Mouse (Mus musculus) layer of hippocampus, adult 2 months (tissue): ENCODE results near the gene Eya4. TPM values are rescaled to one million over a fixed set of nuclear protein-coding genes. Genes with fewer than 3 reads are reported as not detected.
A peak's percentile ranks its signal among the peaks of the same experiment; 100 is the strongest.

ENCODE experiments used
- DNase-seq, 2 experiments: peaks; one replicate each; pipeline ENCODE4 v3.0.0; 2022; ENCODE audit warnings: low spot score in 2 of 2
- H3K27ac ChIP-seq: fragments of 200-600 bp; 2 replicates; pipeline ENCODE4 v1.8.1; 2022
- H3K4me3 ChIP-seq: fragments of 200-600 bp; 2 replicates; pipeline ENCODE4 v1.8.1; 2022; ENCODE audit warnings: mild to moderate bottlenecking
- CTCF ChIP-seq: fragments of 200-600 bp; conservative IDR thresholded peaks from 2 replicates; pipeline ENCODE4 v1.8.1; 2022; ENCODE audit warnings: antibody characterized with exemption, mild to moderate bottlenecking, moderate library complexity
- long read RNA-seq, 2 experiments: library from polyadenylated mRNA; stranded (forward); transcript quantifications; one replicate each; pipeline ENCODE4 v2.0.0; 2021; ENCODE audit warnings: borderline mapping rate in 2 of 2
- total RNA-seq, 2 experiments: library from RNA; stranded (reverse); gene quantifications; 2 replicates each; pipeline ENCODE4 v1.2.3; 2021

Gene Eya4
- 1 to 10 TPM; 5.5 to 6.3 TPM for total RNA-seq
- long read RNA-seq, experiment 1, result 0 reads
- long read RNA-seq, experiment 2, partial matches to known transcripts, result 0 of 2 reads
- long read RNA-seq, experiment 2, other reads (novel, unspliced or antisense), result 2 of 2 reads

GRCm38 (mm10) chr10:23350011-23350911 lies at the start of gene Eya4:
Gene Eya4, minus strand, starts transcription at chr10:23350786.
- DNase-seq, result peak; percentile 4 to 47
- H3K27ac ChIP-seq, result peak within 1 kb of the TSS; percentile 69
- TF ChIP-seq CTCF, result peak; percentile 24
- peak within 1 kb of the TSS; percentile 62 for H3K4me3 ChIP-seq

GRCm38 (mm10) chr10:23395399-23395798 lies 44.8 kb upstream of the Eya4 start:
- H3K4me3 ChIP-seq, result no peak overlapping the region
- TF ChIP-seq CTCF, result no peak
- no peak overlapping the region for H3K27ac ChIP-seq
- DNase-seq, result no peak

GRCm38 (mm10) chr10:23394556-23395245 lies 44.1 kb upstream of the Eya4 start:
- H3K27ac ChIP-seq, result no peak overlapping the region
- TF ChIP-seq CTCF, result no peak
- no peak for DNase-seq
- no peak overlapping the region for H3K4me3 ChIP-seq

- no peak for DNase-seq
- Histone ChIP-seq H3K27ac (no peak overlapping the region), H3K4me3 (no peak overlapping the region)
- TF ChIP-seq CTCF, result no peak
Measured at GRCm38 (mm10) chr10:23394152-23394551, 43.6 kb upstream of the Eya4 start.

- no peak for TF ChIP-seq CTCF
- no peak overlapping the region for H3K27ac ChIP-seq
- no peak overlapping the region for H3K4me3 ChIP-seq
- DNase-seq, result no peak
Measured at GRCm38 (mm10) chr10:23363866-23364265, 13.3 kb upstream of the Eya4 start.

- Histone ChIP-seq H3K4me3 (peak overlapping the region; percentile 62), H3K27ac (peak overlapping the region; percentile 69; the same call in 1 of the 2 replicates)
- no peak for DNase-seq
- no peak for TF ChIP-seq CTCF
Measured at GRCm38 (mm10) chr10:23349392-23350010, 1.1 kb downstream of the Eya4 start.

- no peak for DNase-seq
- no peak overlapping the region for H3K27ac ChIP-seq
- TF ChIP-seq CTCF, result no peak
- H3K4me3 ChIP-seq, result peak overlapping the region; percentile 62
Measured at GRCm38 (mm10) chr10:23348893-23349391, 1.6 kb downstream of the Eya4 start.

- peak overlapping the region; percentile 62 for H3K4me3 ChIP-seq
- peak in 1 of 2 experiments; percentile 2 for DNase-seq
- no peak overlapping the region for H3K27ac ChIP-seq
- no peak for TF ChIP-seq CTCF
Measured at GRCm38 (mm10) chr10:23348101-23348892, 2.3 kb downstream of the Eya4 start.

- Histone ChIP-seq H3K27ac (no peak overlapping the region), H3K4me3 (no peak overlapping the region)
- no peak for TF ChIP-seq CTCF
- no peak for DNase-seq
Measured at GRCm38 (mm10) chr10:23337250-23337649, 13.3 kb downstream of the Eya4 start.

GRCm38 (mm10) chr10:23332768-23333167 lies 17.8 kb downstream of the Eya4 start:
- Histone ChIP-seq H3K4me3 (no peak overlapping the region), H3K27ac (no peak overlapping the region)
- no peak for DNase-seq
- no peak for TF ChIP-seq CTCF

- TF ChIP-seq CTCF, result no peak
- DNase-seq, result no peak
- no peak overlapping the region for H3K4me3 ChIP-seq
- no peak overlapping the region for H3K27ac ChIP-seq
Measured at GRCm38 (mm10) chr10:23327651-23328050, 22.9 kb downstream of the Eya4 start.

- 0 out of 2 replicates have a peak, but pooled peaks have one; percentile 3 for TF ChIP-seq CTCF
- H3K27ac ChIP-seq, result no peak overlapping the region
- no peak overlapping the region for H3K4me3 ChIP-seq
- DNase-seq, result no peak
Measured at GRCm38 (mm10) chr10:23322275-23322674, 28.3 kb downstream of the Eya4 start.
